Comparison of ENCODE assay signal across 8 mouse cellular contexts in the genomic region with DNA sequence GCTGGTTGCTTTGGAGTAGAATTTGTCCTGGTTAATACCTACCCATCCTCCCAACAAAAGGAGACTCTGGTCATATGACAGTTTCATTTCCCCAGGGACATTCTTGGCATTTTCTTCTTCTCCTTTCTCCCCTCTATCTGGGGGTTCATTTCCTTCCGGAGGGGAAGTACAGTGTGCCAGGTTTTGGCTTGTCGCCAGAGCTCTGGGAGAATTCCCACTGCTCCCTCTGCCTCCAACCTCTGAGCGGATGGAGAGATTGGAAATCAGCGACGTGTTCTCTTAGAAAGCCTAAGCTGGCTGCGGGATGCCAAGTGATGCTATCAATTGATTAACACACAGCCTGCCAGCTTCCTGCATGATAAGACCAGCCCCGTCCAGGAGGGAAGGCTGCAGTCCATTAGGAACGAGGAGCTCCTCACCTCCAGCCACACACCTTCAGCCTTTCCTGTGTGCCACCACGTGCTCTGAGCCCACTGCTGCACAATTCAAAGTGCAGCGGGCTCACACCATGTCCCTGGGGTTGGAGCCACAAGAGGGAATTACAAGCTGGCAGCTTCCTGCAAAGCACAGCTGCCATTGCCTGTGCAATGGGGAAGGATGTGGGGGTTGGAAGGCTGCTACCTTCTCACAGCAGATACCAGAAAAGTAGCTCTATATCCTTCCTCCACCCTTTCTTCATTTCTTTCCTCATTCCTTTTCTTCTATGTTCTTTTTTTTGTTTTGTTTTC.
DNase-seq lines count a peak whose midpoint lies in the region; ATAC-seq and TF ChIP-seq lines count a peak whose summit lies in the region.

No protein-coding gene starts in this region.

- H3K4me2 ChIP-seq in neural tube, embryonic 13.5 days: peak overlapping the region; percentile 24

- ATAC-seq in neural tube, embryonic 13.5 days (ENCODE audit: low read depth): no peak
- ATAC-seq in erythroid progenitor cell, adult 5-6 weeks (replicated peaks; ENCODE audit: low FRiP score, poor library complexity, severe bottlenecking): no peak

- WGBS in neural tube, embryonic 13.5 days: 48% methylated on average over 10 of the region's 10 CpGs

- no peak for TF ChIP-seq CTCF in gastrocnemius, adult 2 months (IDR thresholded peaks at IDR 0.05)

- H3K9me3 ChIP-seq in neural tube, embryonic 13.5 days: no peaks in the 10 kb centered on the region

- H3K36me3 ChIP-seq in neural tube, embryonic 13.5 days: no peaks in the 10 kb centered on the region

- no peaks in the 10 kb centered on the region for H3K27me3 ChIP-seq in neural tube, embryonic 13.5 days

- intact Hi-C loops in gastrocnemius, adult 2 months (cut with DNase I): no loop called here
- intact Hi-C loops in heart, postnatal 14 days (cut with DNase I): no loop called here

- no peak overlapping the region for H3K9ac ChIP-seq in neural tube, embryonic 13.5 days

- peaks cover 8% of the 10 kb centered on the region; the same call in 1 of the 2 replicates for H3K4me1 ChIP-seq in neural tube, embryonic 13.5 days (replicated peaks)

- no peak overlapping the region for H3K4me3 ChIP-seq in gastrocnemius, adult 2 months
- no peak overlapping the region for H3K4me3 ChIP-seq in neural tube, embryonic 13.5 days

- DNase-seq in gastrocnemius, adult 2 months: peak; percentile 28
- no peak for DNase-seq in gastrocnemius, adult 8-10 months (ENCODE audit: low spot score in 2 of 2)
- DNase-seq in testis, postnatal 10 days (ENCODE audit: low spot score): peak; percentile 45
- no peak for DNase-seq in testis, postnatal 14 days (ENCODE audit: low spot score)
- peak; percentile 26 to 33 for DNase-seq in heart, postnatal 14 days
- no peak for DNase-seq in embryo, embryonic 10.5 days (ENCODE audit: low spot score)

- H3K27ac ChIP-seq in gastrocnemius, adult 2 months: peak overlapping the region; percentile 24; the same call in 1 of the 2 replicates
- H3K27ac ChIP-seq in neural tube, embryonic 13.5 days (replicated peaks): peak overlapping the region; percentile 38

Comparison
In these comparisons a context has a peak if more than half of its experiments do, and no peak if none do; other contexts are left out.
1. DNase-seq: peak in gastrocnemius, adult 2 months (single experiment), testis, postnatal 10 days (single experiment) and heart, postnatal 14 days (2 of 2); none in gastrocnemius, adult 8-10 months (0 of 2), testis, postnatal 14 days (single experiment) and embryo, embryonic 10.5 days (single experiment).